Mouse (Mus musculus) stomach, postnatal 0 days (tissue): ENCODE measurements at regions not wholly inside any gene's neighbourhood (a gene's known extent, or its start where the extent isn't known, plus 50 kb on each side); places are given as distances from the start of the nearest gene placed in this dataset.

Experiments
- CTCF ChIP-seq: IDR thresholded peaks from 2 replicates; pipeline ENCODE4 v1.5.1; 2016; ENCODE audit warnings: antibody characterized with exemption, low read depth, mild to moderate bottlenecking, moderate library complexity
- EP300 ChIP-seq: optimal IDR thresholded peaks from 2 replicates; pipeline ENCODE3; 2016; ENCODE audit warnings: antibody characterized with exemption

DNA sequence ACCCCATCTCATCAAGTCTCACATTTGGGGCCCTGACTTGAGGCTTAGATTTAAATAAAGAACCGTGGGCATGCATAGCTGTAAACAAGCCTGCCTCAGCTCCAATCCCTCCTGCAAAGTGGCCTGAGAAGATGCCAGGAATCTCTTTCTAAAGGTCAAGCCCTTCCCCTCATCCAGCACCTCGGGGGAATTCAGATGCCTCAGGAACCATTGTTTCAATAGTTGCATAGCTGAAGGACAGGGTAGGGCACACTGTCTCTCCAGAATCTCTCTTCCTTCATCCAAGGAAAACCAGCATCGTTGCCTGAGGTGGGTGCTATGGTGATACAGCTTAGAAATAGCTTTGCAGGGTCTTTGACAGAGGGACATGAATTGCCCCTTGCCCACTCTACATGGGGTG lies 154.4 kb downstream of the Thbs2 start:
- TF ChIP-seq CTCF (no peak), EP300 (no peak)
